ENCODE assay signal across 22 mouse cellular contexts in the genomic region with DNA sequence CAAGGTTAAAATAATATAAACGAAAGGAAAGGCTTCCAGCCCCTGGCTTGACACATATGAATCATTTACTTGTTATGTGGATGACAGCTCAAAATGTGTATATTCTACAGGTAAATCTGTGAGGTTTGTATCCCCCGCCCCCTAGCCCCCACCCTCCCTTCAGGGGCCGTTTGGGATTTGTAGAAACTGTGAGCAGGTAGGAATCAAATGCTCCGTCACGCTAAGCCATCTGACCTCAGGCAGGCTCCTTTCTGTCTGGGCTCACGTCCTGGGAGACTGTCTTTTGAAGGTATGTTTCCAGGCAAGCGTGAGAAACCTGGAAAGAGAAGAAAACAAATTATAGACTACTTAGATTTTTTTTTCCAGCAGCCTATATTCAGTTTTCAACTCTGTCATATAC. TPM values are rescaled to one million over a fixed set of nuclear protein-coding genes. Genes with fewer than 3 reads are reported as not detected.
"Had no signal": no experiment of that assay in that cellular context is flagged by ENCODE, and none has a peak within 500 bp of the region (broad histone marks: within the 10 kb centered on the region; RNA-seq: fewer than 3 reads in every experiment).

No protein-coding gene starts in this region.

- H3K27ac ChIP-seq: midbrain, embryonic 10.5 days; midbrain, embryonic 12.5 days; neural tube, embryonic 13.5 days; neural tube, embryonic 15.5 days had no signal

- H3K9ac ChIP-seq: lung, embryonic 14.5 days; midbrain, embryonic 12.5 days; neural tube, embryonic 13.5 days; neural tube, embryonic 15.5 days had no signal

- H3K27me3 ChIP-seq: midbrain, embryonic 12.5 days; neural tube, embryonic 13.5 days; neural tube, embryonic 15.5 days had no signal

- H3K9me3 ChIP-seq: midbrain, embryonic 10.5 days; midbrain, embryonic 12.5 days; neural tube, embryonic 13.5 days; neural tube, embryonic 15.5 days had no signal

- DNase-seq: lung, adult 18-20 months; lung, embryonic 14.5 days; lung, postnatal 10 days; lung, postnatal 4 days; midbrain, embryonic 14.5 days; retina, postnatal 1 day; right cerebral cortex, adult 18-20 months; right cerebral cortex, postnatal 25 days; right cerebral cortex, postnatal 4 days; spleen, adult 18-20 months; thymus, adult 2 months; thymus, postnatal 25 days; thymus, postnatal 4 days had no signal

- ATAC-seq: midbrain, embryonic 16.5 days had no signal

- H3K4me2 ChIP-seq: lung, embryonic 14.5 days; midbrain, embryonic 12.5 days; neural tube, embryonic 13.5 days; neural tube, embryonic 15.5 days had no signal

- H3K4me1 ChIP-seq: neural tube, embryonic 13.5 days; neural tube, embryonic 15.5 days had no signal

- H3K36me3 ChIP-seq: midbrain, embryonic 10.5 days; midbrain, embryonic 12.5 days; neural tube, embryonic 13.5 days; neural tube, embryonic 15.5 days had no signal

- H3K4me3 ChIP-seq: midbrain, embryonic 10.5 days; midbrain, embryonic 12.5 days; myocyte; neural tube, embryonic 13.5 days; neural tube, embryonic 15.5 days had no signal

RNA-seq across cellular contexts. Expression of gene Itgb6, which starts 48.0 kb away (rescaled TPM):
- total RNA-seq: megakaryocyte, adult 5-6 weeks; megakaryocyte-erythroid progenitor cell, adult 5-6 weeks had no signal
- polyA plus RNA-seq: midbrain, embryonic 14.5 days; midbrain, embryonic 16.5 days; testis, adult 2 months had no signal
